Mouse (Mus musculus): ENCODE data around the gene Elavl1. TPM values are rescaled to one million over a fixed set of nuclear protein-coding genes. Genes with fewer than 3 reads are reported as not detected.
A peak's percentile ranks its signal among the peaks of the same experiment; 100 is the strongest.

The Elavl1 gene
- polyA plus RNA-seq, 1 experiment from 2014 or later = 163 TPM

GRCm38 (mm10) chr8:4349335-4349734, 24.1 kb upstream of the Elavl1 start:
- 73% methylated on average over 1 of the region's 1 CpGs for WGBS
- Histone ChIP-seq H3K4me3 (replicated peaks) (no peak overlapping the region), H3K9ac (replicated peaks) (no peak overlapping the region), H3K4me1 (replicated peaks) (no peaks in the 10 kb centered on the region), H3K27me3 (no peaks in the 10 kb centered on the region), H3K9me3 (no peaks in the 10 kb centered on the region), H3K27ac (no peak overlapping the region), H3K36me3 (no peaks in the 10 kb centered on the region), H3K4me2 (replicated peaks) (no peak overlapping the region)
- no peak for ATAC-seq

- ATAC-seq = no peak
These were observed 23.1 kb upstream of the Elavl1 start for GRCm38 (mm10) chr8:4348275-4348674.

GRCm38 (mm10) chr8:4347661-4348060, 22.4 kb upstream of the Elavl1 start:
- Histone ChIP-seq H3K9me3 (no peaks in the 10 kb centered on the region), H3K4me2 (replicated peaks) (no peak overlapping the region), H3K36me3 (no peaks in the 10 kb centered on the region), H3K4me3 (replicated peaks) (no peak overlapping the region), H3K4me1 (replicated peaks) (no peaks in the 10 kb centered on the region), H3K9ac (replicated peaks) (no peak overlapping the region), H3K27ac (no peak overlapping the region), H3K27me3 (no peaks in the 10 kb centered on the region)
- no peak for ATAC-seq
- WGBS = 73% methylated on average over 7 of the region's 7 CpGs

More at GRCm38 (mm10) chr8:4348275-4348674, 23.1 kb upstream of the Elavl1 start:
- H3K9ac ChIP-seq (replicated peaks) = no peak overlapping the region
- no peaks in the 10 kb centered on the region for H3K36me3 ChIP-seq
- H3K4me1 ChIP-seq (replicated peaks) = no peaks in the 10 kb centered on the region
- 39% methylated on average over 12 of the region's 12 CpGs for WGBS
- H3K9me3 ChIP-seq = no peaks in the 10 kb centered on the region
- H3K27ac ChIP-seq = no peak overlapping the region; the same call in 1 of the 2 replicates
- H3K4me3 ChIP-seq (replicated peaks) = no peak overlapping the region
- H3K27me3 ChIP-seq = no peaks in the 10 kb centered on the region
- no peak overlapping the region for H3K4me2 ChIP-seq (replicated peaks)

GRCm38 (mm10) chr8:4340207-4340606, 15.0 kb upstream of the Elavl1 start:
- no peak overlapping the region for H3K27ac ChIP-seq
- no peak for ATAC-seq
- H3K4me3 ChIP-seq (replicated peaks) = no peak overlapping the region

GRCm38 (mm10) chr8:4335678-4336077, 10.5 kb upstream of the Elavl1 start:
- H3K27ac ChIP-seq = no peak overlapping the region
- no peaks in the 10 kb centered on the region for H3K4me1 ChIP-seq (replicated peaks)
- no peak overlapping the region for H3K4me2 ChIP-seq (replicated peaks)
- H3K9ac ChIP-seq (replicated peaks) = no peak overlapping the region
- no peaks in the 10 kb centered on the region for H3K27me3 ChIP-seq
- no peak overlapping the region for H3K4me3 ChIP-seq (replicated peaks)
- no peaks in the 10 kb centered on the region for H3K9me3 ChIP-seq
- H3K36me3 ChIP-seq = peaks cover 82% of the 10 kb centered on the region
- ATAC-seq = no peak
- 97% methylated on average over 2 of the region's 2 CpGs for WGBS

More at GRCm38 (mm10) chr8:4340207-4340606, 15.0 kb upstream of the Elavl1 start:
- 91% methylated on average over 3 of the region's 3 CpGs for WGBS
- no peaks in the 10 kb centered on the region for H3K9me3 ChIP-seq
- peaks cover 49% of the 10 kb centered on the region for H3K36me3 ChIP-seq
- H3K4me2 ChIP-seq (replicated peaks) = no peak overlapping the region
- H3K9ac ChIP-seq (replicated peaks) = no peak overlapping the region
- no peaks in the 10 kb centered on the region for H3K4me1 ChIP-seq (replicated peaks)
- H3K27me3 ChIP-seq = no peaks in the 10 kb centered on the region

GRCm38 (mm10) chr8:4333966-4334365, 8.8 kb upstream of the Elavl1 start:
- WGBS = 97% methylated on average over 1 of the region's 1 CpGs
- Histone ChIP-seq H3K27ac (no peak overlapping the region), H3K9ac (replicated peaks) (no peak overlapping the region), H3K9me3 (no peaks in the 10 kb centered on the region), H3K4me2 (replicated peaks) (no peak overlapping the region), H3K36me3 (peaks cover 88% of the 10 kb centered on the region), H3K27me3 (no peaks in the 10 kb centered on the region), H3K4me1 (replicated peaks) (no peaks in the 10 kb centered on the region), H3K4me3 (replicated peaks) (no peak overlapping the region)
- no peak for ATAC-seq

- Histone ChIP-seq H3K9ac (replicated peaks) (no peak overlapping the region), H3K4me3 (replicated peaks) (no peak overlapping the region), H3K36me3 (peaks cover 55% of the 10 kb centered on the region), H3K27ac (no peak overlapping the region), H3K9me3 (no peaks in the 10 kb centered on the region), H3K4me1 (replicated peaks) (peaks cover 13% of the 10 kb centered on the region), H3K4me2 (replicated peaks) (no peak overlapping the region), H3K27me3 (no peaks in the 10 kb centered on the region)
- 94% methylated on average over 5 of the region's 5 CpGs for WGBS
- ATAC-seq = no peak
These were observed 3.8 kb upstream of the Elavl1 start for GRCm38 (mm10) chr8:4329000-4329399.

GRCm38 (mm10) chr8:4325751-4326036, 481 bp upstream of the Elavl1 start:
- Histone ChIP-seq H3K4me1 (replicated peaks) (peaks cover 45% of the 10 kb centered on the region), H3K27ac (peak overlapping the region; percentile 91; the same call in 1 of the 2 replicates), H3K4me3 (replicated peaks) (peak overlapping the region; percentile 99), H3K9me3 (no peaks in the 10 kb centered on the region), H3K9ac (replicated peaks) (peak overlapping the region; percentile 64), H3K27me3 (no peaks in the 10 kb centered on the region), H3K4me2 (replicated peaks) (peak overlapping the region; percentile 65), H3K36me3 (peaks cover 42% of the 10 kb centered on the region)
- no peak for ATAC-seq
- WGBS = 54% methylated on average over 7 of the region's 7 CpGs

- no peaks in the 10 kb centered on the region for H3K9me3 ChIP-seq
- under 1% methylated on average over 42 of the region's 42 CpGs for WGBS
- H3K27me3 ChIP-seq = no peaks in the 10 kb centered on the region
- H3K4me1 ChIP-seq (replicated peaks) = peaks cover 49% of the 10 kb centered on the region
- H3K4me3 ChIP-seq (replicated peaks) = peak overlapping the region; percentile 99
- peak overlapping the region; percentile 88 for H3K27ac ChIP-seq
- H3K4me2 ChIP-seq (replicated peaks) = peak overlapping the region; percentile 97
- peak; percentile 81 for ATAC-seq
- peak overlapping the region; percentile 99 for H3K9ac ChIP-seq (replicated peaks)
- H3K36me3 ChIP-seq = peaks cover 41% of the 10 kb centered on the region
These were observed 688 bp downstream of the Elavl1 start for GRCm38 (mm10) chr8:4324525-4324924.

- Histone ChIP-seq H3K36me3 (peaks cover 35% of the 10 kb centered on the region), H3K4me1 (replicated peaks) (peaks cover 49% of the 10 kb centered on the region), H3K27ac (no peak overlapping the region), H3K9me3 (no peaks in the 10 kb centered on the region), H3K27me3 (no peaks in the 10 kb centered on the region), H3K4me3 (replicated peaks) (peak overlapping the region; percentile 99), H3K4me2 (replicated peaks) (peak overlapping the region; percentile 97), H3K9ac (replicated peaks) (peak overlapping the region; percentile 99)
- ATAC-seq = no peak
- WGBS = 6% methylated on average over 6 of the region's 6 CpGs
These were observed 1.3 kb downstream of the Elavl1 start for GRCm38 (mm10) chr8:4323917-4324316.

GRCm38 (mm10) chr8:4322470-4322869, 2.7 kb downstream of the Elavl1 start:
- Histone ChIP-seq H3K4me2 (replicated peaks) (peak overlapping the region; percentile 97), H3K27me3 (no peaks in the 10 kb centered on the region), H3K4me3 (replicated peaks) (peak overlapping the region; percentile 99), H3K4me1 (replicated peaks) (peaks cover 49% of the 10 kb centered on the region), H3K9ac (replicated peaks) (0 out of 2 replicates have a peak overlapping the region, but pooled peaks have one; percentile 12), H3K9me3 (no peaks in the 10 kb centered on the region), H3K36me3 (peaks cover 22% of the 10 kb centered on the region), H3K27ac (no peak overlapping the region)
- 34% methylated on average over 2 of the region's 2 CpGs for WGBS
- ATAC-seq = no peak

- peaks cover 22% of the 10 kb centered on the region for H3K36me3 ChIP-seq
- H3K4me2 ChIP-seq (replicated peaks) = no peak overlapping the region
- ATAC-seq = no peak
- H3K27ac ChIP-seq = no peak overlapping the region
- H3K4me3 ChIP-seq (replicated peaks) = no peak overlapping the region
- H3K9ac ChIP-seq (replicated peaks) = no peak overlapping the region
- H3K27me3 ChIP-seq = no peaks in the 10 kb centered on the region
- 90% methylated on average over 2 of the region's 2 CpGs for WGBS
- H3K9me3 ChIP-seq = no peaks in the 10 kb centered on the region
- peaks cover 43% of the 10 kb centered on the region for H3K4me1 ChIP-seq (replicated peaks)
These were observed 4.2 kb downstream of the Elavl1 start for GRCm38 (mm10) chr8:4321031-4321430.

- no peaks in the 10 kb centered on the region for H3K27me3 ChIP-seq
- no peaks in the 10 kb centered on the region for H3K9me3 ChIP-seq
- H3K4me1 ChIP-seq (replicated peaks) = peaks cover 38% of the 10 kb centered on the region
- H3K4me3 ChIP-seq (replicated peaks) = no peak overlapping the region
- WGBS = 100% methylated on average over 1 of the region's 1 CpGs
- H3K9ac ChIP-seq (replicated peaks) = no peak overlapping the region
- no peak overlapping the region for H3K27ac ChIP-seq
- H3K4me2 ChIP-seq (replicated peaks) = no peak overlapping the region
- peaks cover 22% of the 10 kb centered on the region for H3K36me3 ChIP-seq
- ATAC-seq = no peak
These were observed 4.8 kb downstream of the Elavl1 start for GRCm38 (mm10) chr8:4320404-4320803.

All from midbrain, embryonic 13.5 days (tissue).